Mouse (Mus musculus): ENCODE data around the gene Mier2.

Gene Mier2

GRCm38 (mm10) chr10:79579781-79580180, 24.8 kb upstream of the Mier2 start:
- Histone ChIP-seq H3K36me3 (ENCODE audit: insufficient read depth, low read length) (no peaks in the 10 kb centered on the region), H3K4me1 (replicated peaks; ENCODE audit: low read depth, low read length) (peaks cover 47% of the 10 kb centered on the region), H3K9me3 (ENCODE audit: low read length) (no peaks in the 10 kb centered on the region), H3K4me3 (replicated peaks; ENCODE audit: low read length) (peak overlapping the region; percentile 56), H3K27me3 (ENCODE audit: insufficient read depth, low read length) (peaks cover 25% of the 10 kb centered on the region)
- no peak for TF ChIP-seq CTCF (conservative IDR thresholded peaks at IDR 0.05; ENCODE audit: low read length)
- no peak for TF ChIP-seq POU5F1 (IDR thresholded peaks at IDR 0.05; ENCODE audit: borderline replicate concordance, low read length)
- TF ChIP-seq NANOG (IDR thresholded peaks at IDR 0.05; ENCODE audit: borderline replicate concordance, low read length), result no peak

- no peak overlapping the region for H3K4me3 ChIP-seq (replicated peaks; ENCODE audit: low read length)
- TF ChIP-seq NANOG (IDR thresholded peaks at IDR 0.05; ENCODE audit: borderline replicate concordance, low read length) (no peak), POU5F1 (IDR thresholded peaks at IDR 0.05; ENCODE audit: borderline replicate concordance, low read length) (no peak), CTCF (conservative IDR thresholded peaks at IDR 0.05; ENCODE audit: low read length) (no peak)
- peaks cover 18% of the 10 kb centered on the region for H3K27me3 ChIP-seq (ENCODE audit: insufficient read depth, low read length)
- peaks cover 50% of the 10 kb centered on the region for H3K4me1 ChIP-seq (replicated peaks; ENCODE audit: low read depth, low read length)
- H3K36me3 ChIP-seq (ENCODE audit: insufficient read depth, low read length), result no peaks in the 10 kb centered on the region
- no peaks in the 10 kb centered on the region for H3K9me3 ChIP-seq (ENCODE audit: low read length)
Measured at GRCm38 (mm10) chr10:79578891-79579290, 23.9 kb upstream of the Mier2 start.

DNA sequence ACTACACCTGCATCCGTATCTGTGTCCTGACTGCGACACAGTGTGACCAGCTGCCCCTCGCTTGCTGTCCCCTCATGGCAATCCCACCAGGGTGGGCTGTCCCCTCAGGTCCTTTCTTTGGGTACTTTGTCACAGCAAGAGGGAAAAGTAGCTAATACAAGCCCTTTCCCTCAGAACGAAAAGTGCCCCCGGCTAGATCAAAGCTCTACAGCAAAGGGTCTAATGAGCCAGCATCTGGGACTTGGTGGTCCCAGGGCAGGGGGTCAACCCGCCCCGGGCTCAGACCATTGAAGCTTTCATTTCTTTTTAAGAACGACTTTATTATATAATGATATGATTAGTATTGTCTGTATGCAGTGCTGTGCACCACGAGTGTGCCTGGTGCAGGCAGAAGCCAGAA, 23.3 kb upstream of the Mier2 start:
- Histone ChIP-seq H3K4me1 (replicated peaks; ENCODE audit: low read depth, low read length) (peaks cover 47% of the 10 kb centered on the region), H3K27me3 (ENCODE audit: insufficient read depth, low read length) (peaks cover 18% of the 10 kb centered on the region), H3K36me3 (ENCODE audit: insufficient read depth, low read length) (no peaks in the 10 kb centered on the region), H3K4me3 (replicated peaks; ENCODE audit: low read length) (no peak overlapping the region), H3K9me3 (ENCODE audit: low read length) (no peaks in the 10 kb centered on the region)
- TF ChIP-seq CTCF (conservative IDR thresholded peaks at IDR 0.05; ENCODE audit: low read length) (no peak), NANOG (IDR thresholded peaks at IDR 0.05; ENCODE audit: borderline replicate concordance, low read length) (no peak), POU5F1 (IDR thresholded peaks at IDR 0.05; ENCODE audit: borderline replicate concordance, low read length) (no peak)

DNA sequence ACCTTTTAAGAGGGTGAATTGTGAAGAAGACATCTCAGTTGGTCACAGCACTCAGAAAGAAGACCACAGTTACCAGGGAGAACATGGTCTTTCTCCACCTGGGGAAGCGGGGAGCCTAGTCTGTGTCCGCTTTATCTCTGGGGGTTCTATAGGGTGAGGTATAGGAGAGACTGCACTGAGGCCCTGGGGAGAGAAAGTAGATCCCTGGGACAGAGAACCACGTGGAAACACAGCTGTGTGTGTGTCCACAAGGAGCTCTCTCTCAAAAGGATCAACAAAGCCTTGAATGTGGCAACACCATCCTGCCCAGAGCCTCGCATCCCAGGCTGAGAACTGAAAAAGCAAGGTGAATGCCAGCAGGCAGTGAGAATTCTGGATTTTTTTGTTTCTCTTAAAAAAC, 22.4 kb upstream of the Mier2 start:
- Histone ChIP-seq H3K4me3 (replicated peaks; ENCODE audit: low read length) (no peak overlapping the region), H3K27me3 (ENCODE audit: insufficient read depth, low read length) (peaks cover 18% of the 10 kb centered on the region), H3K4me1 (replicated peaks; ENCODE audit: low read depth, low read length) (peaks cover 45% of the 10 kb centered on the region), H3K36me3 (ENCODE audit: insufficient read depth, low read length) (no peaks in the 10 kb centered on the region), H3K9me3 (ENCODE audit: low read length) (no peaks in the 10 kb centered on the region)
- TF ChIP-seq POU5F1 (IDR thresholded peaks at IDR 0.05; ENCODE audit: borderline replicate concordance, low read length) (no peak), CTCF (conservative IDR thresholded peaks at IDR 0.05; ENCODE audit: low read length) (no peak), NANOG (IDR thresholded peaks at IDR 0.05; ENCODE audit: borderline replicate concordance, low read length) (no peak)

DNA sequence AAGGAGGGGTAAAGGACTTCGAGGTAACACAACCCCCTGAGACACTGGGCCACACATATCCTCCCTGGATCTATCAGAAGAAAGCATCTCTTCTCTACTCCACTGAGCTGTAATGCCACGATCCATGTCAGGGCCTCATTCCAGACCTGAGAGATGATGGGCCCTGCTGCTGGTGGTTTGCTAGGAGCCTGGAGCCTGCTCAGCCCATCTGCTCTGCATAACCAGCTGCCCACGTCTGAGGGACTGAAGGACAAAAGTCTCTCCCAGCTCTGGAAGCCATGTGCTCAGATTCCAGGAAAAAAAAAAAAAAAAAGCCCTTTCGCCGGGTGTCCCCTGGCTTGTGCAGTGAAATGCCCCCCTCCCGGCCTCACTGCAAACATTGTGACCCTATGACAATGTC, 20.8 kb upstream of the Mier2 start:
- Histone ChIP-seq H3K4me3 (replicated peaks; ENCODE audit: low read length) (no peak overlapping the region), H3K36me3 (ENCODE audit: insufficient read depth, low read length) (no peaks in the 10 kb centered on the region), H3K4me1 (replicated peaks; ENCODE audit: low read depth, low read length) (peaks cover 38% of the 10 kb centered on the region), H3K27me3 (ENCODE audit: insufficient read depth, low read length) (peaks cover 18% of the 10 kb centered on the region), H3K9me3 (ENCODE audit: low read length) (no peaks in the 10 kb centered on the region)
- TF ChIP-seq CTCF (conservative IDR thresholded peaks at IDR 0.05; ENCODE audit: low read length) (no peak), NANOG (IDR thresholded peaks at IDR 0.05; ENCODE audit: borderline replicate concordance, low read length) (no peak), POU5F1 (IDR thresholded peaks at IDR 0.05; ENCODE audit: borderline replicate concordance, low read length) (no peak)

DNA sequence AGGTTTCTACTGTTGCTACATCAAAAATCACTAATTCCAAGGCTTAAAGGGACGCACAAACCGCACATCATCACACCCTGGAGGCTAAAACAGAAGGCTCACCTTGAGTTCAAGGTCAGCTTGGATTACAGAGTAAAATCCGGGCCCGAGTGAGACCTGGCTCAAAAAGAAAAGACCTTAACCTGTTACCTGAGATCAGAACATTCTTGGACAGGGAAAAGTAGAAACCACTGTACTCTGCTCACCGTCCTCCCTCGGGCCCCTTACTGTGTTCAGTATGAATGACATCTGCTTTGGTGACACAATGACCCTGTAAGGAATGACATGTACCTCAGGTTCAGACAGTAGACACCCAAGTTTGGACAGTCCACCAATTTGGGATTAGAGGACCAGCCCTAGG, 19.8 kb upstream of the Mier2 start:
- no peaks in the 10 kb centered on the region for H3K36me3 ChIP-seq (ENCODE audit: insufficient read depth, low read length)
- H3K9me3 ChIP-seq (ENCODE audit: low read length), result no peaks in the 10 kb centered on the region
- no peak for TF ChIP-seq POU5F1 (IDR thresholded peaks at IDR 0.05; ENCODE audit: borderline replicate concordance, low read length)
- TF ChIP-seq CTCF (conservative IDR thresholded peaks at IDR 0.05; ENCODE audit: low read length), result no peak
- no peak for TF ChIP-seq NANOG (IDR thresholded peaks at IDR 0.05; ENCODE audit: borderline replicate concordance, low read length)

DNA sequence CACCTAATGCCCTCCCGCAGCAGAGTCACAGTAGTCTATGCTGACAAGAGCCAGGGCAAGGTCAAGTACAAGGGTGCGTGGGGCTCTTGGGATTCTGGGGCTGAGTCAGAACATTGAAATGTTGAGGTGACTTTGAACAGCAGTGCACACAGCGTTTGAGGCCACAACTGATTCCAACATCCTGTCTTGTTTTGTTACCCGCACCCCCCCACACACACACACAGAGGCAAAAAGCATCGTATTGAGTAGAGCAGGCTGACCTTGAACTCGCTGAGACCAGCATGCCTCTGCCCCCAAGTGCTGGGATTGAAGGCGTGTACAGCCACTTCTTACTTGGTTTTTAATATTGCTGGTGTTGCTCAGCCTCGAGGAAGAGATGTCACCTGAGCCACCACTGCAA, 19.4 kb upstream of the Mier2 start:
- Histone ChIP-seq H3K4me3 (replicated peaks; ENCODE audit: low read length) (no peak overlapping the region), H3K27me3 (ENCODE audit: insufficient read depth, low read length) (peaks cover 15% of the 10 kb centered on the region), H3K36me3 (ENCODE audit: insufficient read depth, low read length) (no peaks in the 10 kb centered on the region), H3K9me3 (ENCODE audit: low read length) (no peaks in the 10 kb centered on the region), H3K4me1 (replicated peaks; ENCODE audit: low read depth, low read length) (peaks cover 29% of the 10 kb centered on the region)
- TF ChIP-seq CTCF (conservative IDR thresholded peaks at IDR 0.05; ENCODE audit: low read length) (no peak), POU5F1 (IDR thresholded peaks at IDR 0.05; ENCODE audit: borderline replicate concordance, low read length) (no peak), NANOG (IDR thresholded peaks at IDR 0.05; ENCODE audit: borderline replicate concordance, low read length) (no peak)

More for the DNA sequence above, 19.8 kb upstream of the Mier2 start:
- Histone ChIP-seq H3K4me1 (replicated peaks; ENCODE audit: low read depth, low read length) (peaks cover 33% of the 10 kb centered on the region), H3K27me3 (ENCODE audit: insufficient read depth, low read length) (peaks cover 18% of the 10 kb centered on the region), H3K4me3 (replicated peaks; ENCODE audit: low read length) (no peak overlapping the region)

GRCm38 (mm10) chr10:79573611-79574010, 18.6 kb upstream of the Mier2 start:
- no peak overlapping the region for H3K4me3 ChIP-seq (replicated peaks; ENCODE audit: low read length)
- TF ChIP-seq CTCF (conservative IDR thresholded peaks at IDR 0.05; ENCODE audit: low read length), result no peak
- no peak for TF ChIP-seq NANOG (IDR thresholded peaks at IDR 0.05; ENCODE audit: borderline replicate concordance, low read length)
- no peak for TF ChIP-seq POU5F1 (IDR thresholded peaks at IDR 0.05; ENCODE audit: borderline replicate concordance, low read length)
- H3K9me3 ChIP-seq (ENCODE audit: low read length), result no peaks in the 10 kb centered on the region
- peaks cover 21% of the 10 kb centered on the region for H3K4me1 ChIP-seq (replicated peaks; ENCODE audit: low read depth, low read length)
- H3K36me3 ChIP-seq (ENCODE audit: insufficient read depth, low read length), result no peaks in the 10 kb centered on the region
- peaks cover 9% of the 10 kb centered on the region for H3K27me3 ChIP-seq (ENCODE audit: insufficient read depth, low read length)

- TF ChIP-seq CTCF (conservative IDR thresholded peaks at IDR 0.05; ENCODE audit: low read length) (no peak), NANOG (IDR thresholded peaks at IDR 0.05; ENCODE audit: borderline replicate concordance, low read length) (no peak)
- H3K4me1 ChIP-seq (replicated peaks; ENCODE audit: low read depth, low read length), result peaks cover 19% of the 10 kb centered on the region
- 0 out of 2 replicates have a peak, but pooled peaks cover 4% of the 10 kb centered on the region for H3K27me3 ChIP-seq (ENCODE audit: insufficient read depth, low read length)
- no peak overlapping the region for H3K4me3 ChIP-seq (replicated peaks; ENCODE audit: low read length)
- no peaks in the 10 kb centered on the region for H3K9me3 ChIP-seq (ENCODE audit: low read length)
- no peaks in the 10 kb centered on the region for H3K36me3 ChIP-seq (ENCODE audit: insufficient read depth, low read length)
Measured at GRCm38 (mm10) chr10:79571314-79571713, 16.3 kb upstream of the Mier2 start.
